Mouse (Mus musculus) thymus, adult 2 months (tissue): ENCODE measurements at regions not wholly inside any gene's neighbourhood (a gene's known extent, or its start where the extent isn't known, plus 50 kb on each side); places are given as distances from the start of the nearest gene placed in this dataset.

ENCODE experiments used
- CTCF ChIP-seq: fragments of 200-500 bp; IDR thresholded peaks from 2 replicates; pipeline ENCODE4 v1.5.1; 2012; ENCODE audit warnings: mild to moderate bottlenecking, control low read depth, low read length, moderate library complexity, borderline replicate concordance; ENCODE audit not compliant: control insufficient read depth, poor library complexity, insufficient read depth; ENCODE audit errors: extremely low read depth
- POLR2A ChIP-seq: fragments of 200-500 bp; IDR thresholded peaks from 2 replicates; pipeline ENCODE4 v1.6.1; 2012; ENCODE audit warnings: mild to moderate bottlenecking, low read length, control low read depth, moderate library complexity; ENCODE audit not compliant: control insufficient read depth, poor library complexity, insufficient read depth; ENCODE audit errors: extremely low read depth

DNA sequence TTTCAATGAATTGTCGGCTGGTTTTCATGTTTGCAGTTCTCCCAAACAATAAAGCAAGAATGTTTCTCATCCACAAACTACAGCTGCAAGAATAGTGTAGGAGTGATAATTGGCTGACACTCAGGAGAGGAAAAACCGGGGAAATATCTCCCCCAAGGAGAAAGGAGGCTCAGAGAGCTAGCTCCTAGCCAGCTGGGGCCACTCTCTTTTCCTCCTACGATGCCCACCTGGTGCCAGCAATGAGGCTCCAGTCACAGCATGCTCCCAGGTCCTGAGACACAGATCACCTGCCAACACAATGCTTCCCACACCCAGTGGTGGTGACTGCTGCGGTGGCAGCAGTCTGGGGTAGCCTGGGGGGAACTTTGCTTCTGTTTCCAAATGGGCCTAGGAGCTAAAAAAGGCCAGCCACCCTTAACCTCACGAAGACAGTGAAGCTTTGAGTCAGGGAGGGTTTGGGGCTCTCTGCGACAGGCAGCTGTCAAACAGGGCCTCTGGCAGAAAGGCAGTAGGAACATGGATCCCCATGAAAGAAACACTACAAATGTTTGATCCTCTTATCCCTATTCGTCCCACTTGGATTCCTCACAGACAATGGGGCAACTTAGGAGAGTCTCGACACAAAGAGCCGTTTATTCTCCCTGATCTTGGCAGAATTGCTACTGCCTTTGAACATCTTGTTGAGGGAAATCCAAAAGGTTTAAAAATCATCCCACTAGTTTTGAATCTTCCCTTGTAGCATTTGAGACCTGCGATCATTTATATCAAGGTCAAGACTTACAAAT lies 527.8 kb downstream of the Efnb2 start:
- no peak for TF ChIP-seq POLR2A
- TF ChIP-seq CTCF = no peak
